Mouse (Mus musculus): ENCODE measurements at regions not wholly inside any gene's neighbourhood (a gene's known extent, or its start where the extent isn't known, plus 50 kb on each side); places are given as distances from the start of the nearest gene placed in this dataset.

GRCm38 (mm10) chr3:136449364-136449763 is 123.5 kb upstream of the Bank1 start:
- no peak for DNase-seq (ENCODE audit: low read depth, low spot score)

GRCm38 (mm10) chr3:136444598-136444997 is 118.7 kb upstream of the Bank1 start:
- DNase-seq (ENCODE audit: low read depth, low spot score) = no peak

GRCm38 (mm10) chr3:136442099-136442498 is 116.2 kb upstream of the Bank1 start:
- DNase-seq (ENCODE audit: low read depth, low spot score) = no peak

GRCm38 (mm10) chr3:136439907-136440645 is 114.2 kb upstream of the Bank1 start:
- DNase-seq (ENCODE audit: low read depth, low spot score) = no peak

GRCm38 (mm10) chr3:136439350-136439749 is 113.5 kb upstream of the Bank1 start:
- DNase-seq (ENCODE audit: low read depth, low spot score) = no peak

- DNase-seq (ENCODE audit: low read depth, low spot score) = no peak
These were observed 108.5 kb upstream of the Bank1 start for GRCm38 (mm10) chr3:136434407-136434806.

- DNase-seq (ENCODE audit: low read depth, low spot score) = no peak
These were observed 106.2 kb upstream of the Bank1 start for GRCm38 (mm10) chr3:136432072-136432471.

GRCm38 (mm10) chr3:136427427-136427826 is 101.6 kb upstream of the Bank1 start:
- no peak for DNase-seq (ENCODE audit: low read depth, low spot score)

GRCm38 (mm10) chr3:136426539-136427194 is 100.8 kb upstream of the Bank1 start:
- DNase-seq (ENCODE audit: low read depth, low spot score) = no peak

GRCm38 (mm10) chr3:136421969-136422614 is 96.2 kb upstream of the Bank1 start:
- DNase-seq (ENCODE audit: low read depth, low spot score) = no peak

- no peak for DNase-seq (ENCODE audit: low read depth, low spot score)
These were observed 79.7 kb upstream of the Bank1 start for GRCm38 (mm10) chr3:136405606-136406005.

- no peak for DNase-seq (ENCODE audit: low read depth, low spot score)
These were observed 57.4 kb upstream of the Bank1 start for GRCm38 (mm10) chr3:136383282-136383681.

GRCm38 (mm10) chr3:136380644-136381043 is 54.8 kb upstream of the Bank1 start:
- DNase-seq (ENCODE audit: low read depth, low spot score) = no peak

- no peak for DNase-seq (ENCODE audit: low read depth, low spot score)
These were observed 54.0 kb upstream of the Bank1 start for GRCm38 (mm10) chr3:136379741-136380398.

- DNase-seq (ENCODE audit: low read depth, low spot score) = peak; percentile 38
These were observed 51.0 kb upstream of the Bank1 start for GRCm38 (mm10) chr3:136376893-136377292.

Data from ES-CJ7 (cell line).